Mouse (Mus musculus): ENCODE measurements around the gene Tvp23b. TPM values are rescaled to one million over a fixed set of nuclear protein-coding genes. Genes with fewer than 3 reads are reported as not detected.

The Tvp23b gene
- polyA plus RNA-seq, 1 experiment from 2014 or later = 19.2 TPM

DNA sequence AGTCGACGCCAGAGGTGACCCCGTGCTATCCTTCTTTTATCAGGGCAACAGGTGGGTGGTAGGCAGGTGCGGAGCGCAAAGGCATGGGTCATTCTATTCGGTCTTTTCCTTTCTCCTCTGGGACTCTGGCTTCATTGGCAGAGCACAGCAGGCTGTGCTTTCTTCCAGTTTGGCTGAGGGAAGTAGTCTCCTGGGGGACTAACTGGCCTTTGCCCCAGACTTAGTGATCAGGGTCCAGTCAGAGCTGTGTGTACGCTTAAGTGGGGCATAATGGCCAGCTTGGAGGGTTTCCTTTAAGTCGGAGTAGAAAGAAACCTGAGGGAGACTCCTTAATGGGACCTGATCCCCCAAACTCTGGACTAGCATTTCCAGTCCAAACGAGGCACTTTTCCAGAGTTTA, 5.8 kb upstream of the Tvp23b start:
- H3K27ac ChIP-seq = no peak overlapping the region
- H3K4me3 ChIP-seq (ENCODE audit: inconsistent target) = no peak overlapping the region
- no peaks in the 10 kb centered on the region for H3K36me3 ChIP-seq (ENCODE audit: inconsistent target)
- no peaks in the 10 kb centered on the region for H3K79me2 ChIP-seq (ENCODE audit: inconsistent target)
- 93% methylated on average over 9 of the region's 9 CpGs for WGBS (ENCODE audit: missing documents)

DNA sequence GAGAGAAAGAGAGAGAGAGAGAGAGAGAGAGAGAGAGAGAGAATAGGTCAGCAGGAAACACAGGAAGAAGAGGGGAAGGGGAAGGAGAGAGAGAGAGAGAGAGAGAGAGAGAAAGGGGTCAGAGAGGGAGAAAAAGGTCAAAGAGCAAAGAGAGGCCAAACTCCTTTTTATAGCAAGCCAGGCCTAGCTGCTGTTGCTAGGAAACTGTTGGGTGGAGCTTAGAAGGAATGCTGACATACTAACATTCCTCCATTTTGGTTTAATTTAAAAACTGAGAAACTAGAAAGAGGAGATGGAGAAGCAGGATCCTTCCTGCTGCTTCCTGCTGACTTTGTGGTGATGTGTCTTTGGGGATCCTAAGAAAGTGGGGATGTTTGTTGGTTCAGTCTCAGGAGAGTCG, 3.6 kb upstream of the Tvp23b start:
- Histone ChIP-seq H3K27ac (no peak overlapping the region), H3K36me3 (ENCODE audit: inconsistent target) (no peaks in the 10 kb centered on the region), H3K79me2 (ENCODE audit: inconsistent target) (peaks cover 10% of the 10 kb centered on the region; the same call in 1 of the 2 replicates), H3K4me3 (ENCODE audit: inconsistent target) (no peak overlapping the region)
- WGBS (ENCODE audit: missing documents) = 100% methylated on average over 1 of the region's 1 CpGs

DNA sequence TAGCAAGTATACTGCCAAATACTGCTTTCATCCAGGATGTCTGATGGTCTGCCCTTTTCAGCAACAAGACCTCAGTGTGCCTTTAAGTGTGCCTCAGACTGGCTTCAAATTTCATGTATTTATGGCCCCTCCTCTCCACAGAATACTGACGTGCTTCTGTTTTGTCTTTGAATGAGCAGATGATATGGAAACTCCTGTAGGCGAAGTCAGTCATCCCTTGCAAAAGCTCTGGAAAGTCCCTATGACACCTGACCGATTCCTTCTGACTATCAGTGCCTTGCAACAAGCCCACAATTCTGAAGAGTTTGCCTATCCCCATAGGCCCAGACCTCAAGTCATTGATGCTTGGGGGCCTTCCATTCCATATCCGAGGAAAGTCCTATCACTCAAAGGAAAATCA, 2.8 kb upstream of the Tvp23b start:
- Histone ChIP-seq H3K79me2 (ENCODE audit: inconsistent target) (peaks cover 10% of the 10 kb centered on the region; the same call in 1 of the 2 replicates), H3K27ac (no peak overlapping the region), H3K36me3 (ENCODE audit: inconsistent target) (no peaks in the 10 kb centered on the region), H3K4me3 (ENCODE audit: inconsistent target) (no peak overlapping the region)
- 96% methylated on average over 4 of the region's 4 CpGs for WGBS (ENCODE audit: missing documents)

DNA sequence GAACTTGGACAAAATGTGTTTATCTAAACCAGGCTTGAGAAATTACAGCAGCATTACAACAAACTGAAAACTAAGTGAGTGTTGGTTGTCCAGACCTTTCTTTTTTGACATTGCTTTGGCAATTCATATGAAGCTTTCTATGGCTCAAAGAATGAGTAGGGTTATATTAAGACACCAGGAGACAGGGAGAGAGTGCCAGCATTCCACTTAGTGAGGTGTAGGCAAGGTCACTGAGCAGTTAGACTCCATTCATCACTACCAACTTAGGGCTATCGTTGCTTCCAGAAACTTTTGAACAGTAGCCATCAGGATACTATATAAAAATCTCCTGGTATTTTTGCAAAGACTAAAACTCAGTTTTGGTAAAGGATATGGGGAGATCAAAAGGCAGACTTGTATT, 1.9 kb upstream of the Tvp23b start:
- peaks cover 10% of the 10 kb centered on the region; the same call in 1 of the 2 replicates for H3K79me2 ChIP-seq (ENCODE audit: inconsistent target)
- no peak overlapping the region for H3K27ac ChIP-seq
- no peak overlapping the region for H3K4me3 ChIP-seq (ENCODE audit: inconsistent target)
- H3K36me3 ChIP-seq (ENCODE audit: inconsistent target) = no peaks in the 10 kb centered on the region
- 100% methylated on average over 1 of the region's 1 CpGs for WGBS (ENCODE audit: missing documents)

DNA sequence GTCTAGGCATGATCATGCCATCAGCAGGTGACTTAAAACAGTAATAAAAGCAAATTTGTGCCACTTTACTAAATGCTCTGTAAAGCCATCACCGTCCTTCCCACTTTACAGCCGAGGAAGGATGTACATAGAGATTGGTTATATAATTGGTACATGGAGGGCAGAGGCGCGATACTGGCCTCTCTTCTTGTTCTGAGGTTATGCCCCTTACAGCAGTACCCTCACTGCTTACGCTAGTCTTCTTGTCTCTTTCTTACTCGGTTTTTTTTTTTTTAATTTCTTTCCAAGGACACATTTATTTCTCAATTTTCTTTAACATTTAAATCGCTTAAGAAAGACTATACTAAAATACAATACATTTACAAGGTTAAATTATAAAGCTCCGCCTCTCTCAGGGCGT, 527 bp upstream of the Tvp23b start:
- Histone ChIP-seq H3K4me3 (ENCODE audit: inconsistent target) (peak overlapping the region; percentile 88), H3K27ac (no peak overlapping the region), H3K36me3 (ENCODE audit: inconsistent target) (0 out of 2 replicates have a peak, but pooled peaks cover 7% of the 10 kb centered on the region), H3K79me2 (ENCODE audit: inconsistent target) (peaks cover 10% of the 10 kb centered on the region; the same call in 1 of the 2 replicates)
- WGBS (ENCODE audit: missing documents) = 1% methylated on average over 9 of the region's 9 CpGs

GRCm38 (mm10) chr11:62883407-62883806, 4.2 kb downstream of the Tvp23b start:
- peaks cover 51% of the 10 kb centered on the region; the same call in 1 of the 2 replicates for H3K36me3 ChIP-seq (ENCODE audit: inconsistent target)
- H3K79me2 ChIP-seq (ENCODE audit: inconsistent target) = peaks cover 10% of the 10 kb centered on the region; the same call in 1 of the 2 replicates
- H3K27ac ChIP-seq = no peak overlapping the region
- H3K4me3 ChIP-seq (ENCODE audit: inconsistent target) = no peak overlapping the region
- WGBS (ENCODE audit: missing documents) = 100% methylated on average over 8 of the region's 8 CpGs

DNA sequence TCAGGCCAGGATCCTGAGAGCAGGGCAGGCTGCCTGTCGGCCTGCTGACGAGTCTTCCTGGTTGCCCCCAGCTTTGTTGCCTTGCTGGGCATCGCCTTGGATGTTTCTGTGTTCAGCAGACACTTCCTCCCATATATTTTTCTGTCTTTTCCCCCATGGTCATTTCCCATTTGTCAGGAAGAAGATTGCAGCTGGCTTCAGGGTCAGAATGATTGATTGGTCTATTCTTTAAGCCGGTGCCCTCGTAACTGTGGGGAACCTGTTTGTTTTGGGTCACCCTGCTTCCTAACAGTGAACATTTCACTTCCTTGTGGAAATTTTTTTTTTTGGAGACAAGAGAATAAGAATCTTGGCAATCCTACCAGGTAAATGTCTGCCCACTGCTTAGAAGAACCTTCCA, 6.1 kb downstream of the Tvp23b start:
- Histone ChIP-seq H3K36me3 (ENCODE audit: inconsistent target) (peaks cover 58% of the 10 kb centered on the region), H3K4me3 (ENCODE audit: inconsistent target) (no peak overlapping the region), H3K79me2 (ENCODE audit: inconsistent target) (peaks cover 2% of the 10 kb centered on the region; the same call in 1 of the 2 replicates), H3K27ac (no peak overlapping the region)
- WGBS (ENCODE audit: missing documents) = 90% methylated on average over 5 of the region's 5 CpGs

GRCm38 (mm10) chr11:62890796-62891195, 11.5 kb downstream of the Tvp23b start:
- H3K27ac ChIP-seq = no peak overlapping the region
- H3K36me3 ChIP-seq (ENCODE audit: inconsistent target) = peaks cover 68% of the 10 kb centered on the region
- H3K79me2 ChIP-seq (ENCODE audit: inconsistent target) = no peaks in the 10 kb centered on the region
- WGBS (ENCODE audit: missing documents) = 78% methylated on average over 4 of the region's 4 CpGs
- no peak overlapping the region for H3K4me3 ChIP-seq (ENCODE audit: inconsistent target)

GRCm38 (mm10) chr11:62891763-62892162, 12.5 kb downstream of the Tvp23b start:
- Histone ChIP-seq H3K79me2 (ENCODE audit: inconsistent target) (no peaks in the 10 kb centered on the region), H3K4me3 (ENCODE audit: inconsistent target) (no peak overlapping the region), H3K36me3 (ENCODE audit: inconsistent target) (peaks cover 58% of the 10 kb centered on the region), H3K27ac (no peak overlapping the region)
- 97% methylated on average over 11 of the region's 11 CpGs for WGBS (ENCODE audit: missing documents)

GRCm38 (mm10) chr11:62901699-62902323, 22.6 kb downstream of the Tvp23b start:
- no peaks in the 10 kb centered on the region for H3K36me3 ChIP-seq (ENCODE audit: inconsistent target)
- WGBS (ENCODE audit: missing documents) = 32% methylated on average over 12 of the region's 12 CpGs
- no peak overlapping the region for H3K4me3 ChIP-seq (ENCODE audit: inconsistent target)
- H3K79me2 ChIP-seq (ENCODE audit: inconsistent target) = no peaks in the 10 kb centered on the region
- H3K27ac ChIP-seq = no peak overlapping the region

- Histone ChIP-seq H3K79me2 (ENCODE audit: inconsistent target) (no peaks in the 10 kb centered on the region), H3K4me3 (ENCODE audit: inconsistent target) (no peak overlapping the region), H3K27ac (no peak overlapping the region), H3K36me3 (ENCODE audit: inconsistent target) (no peaks in the 10 kb centered on the region)
- 32% methylated on average over 4 of the region's 6 CpGs for WGBS (ENCODE audit: missing documents)
These were observed 24.7 kb downstream of the Tvp23b start for GRCm38 (mm10) chr11:62903871-62904495.

GRCm38 (mm10) chr11:62909720-62910306, 30.6 kb downstream of the Tvp23b start:
- WGBS (ENCODE audit: missing documents) = 79% methylated on average over 3 of the region's 3 CpGs
- Histone ChIP-seq H3K27ac (no peak overlapping the region), H3K36me3 (ENCODE audit: inconsistent target) (no peaks in the 10 kb centered on the region), H3K79me2 (ENCODE audit: inconsistent target) (no peaks in the 10 kb centered on the region), H3K4me3 (ENCODE audit: inconsistent target) (no peak overlapping the region)

GRCm38 (mm10) chr11:62911362-62911761, 32.1 kb downstream of the Tvp23b start:
- no peak overlapping the region for H3K4me3 ChIP-seq (ENCODE audit: inconsistent target)
- no peaks in the 10 kb centered on the region for H3K79me2 ChIP-seq (ENCODE audit: inconsistent target)
- WGBS (ENCODE audit: missing documents) = 78% methylated on average over 8 of the region's 8 CpGs
- no peaks in the 10 kb centered on the region for H3K36me3 ChIP-seq (ENCODE audit: inconsistent target)
- H3K27ac ChIP-seq = no peak overlapping the region

DNA sequence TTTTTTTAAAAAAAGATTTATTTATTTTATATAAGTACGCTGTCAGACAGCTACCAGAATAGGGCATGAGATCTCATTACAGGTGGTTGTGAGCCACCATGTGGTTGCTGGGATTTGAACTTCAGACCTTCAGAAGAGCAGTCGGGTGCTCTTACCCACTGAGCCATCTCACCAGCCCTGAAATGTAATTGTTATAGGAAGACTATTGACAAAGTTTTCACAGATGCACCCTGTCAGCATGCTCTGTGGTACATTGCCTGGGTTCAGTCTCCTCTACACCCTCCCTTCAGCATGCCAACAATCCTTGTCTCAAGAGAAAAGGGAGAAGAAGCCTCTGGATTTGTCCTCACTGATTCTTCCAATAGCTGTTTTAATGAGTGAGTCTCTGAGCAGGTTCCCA, 33.9 kb downstream of the Tvp23b start:
- 88% methylated on average over 2 of the region's 2 CpGs for WGBS (ENCODE audit: missing documents)
- no peaks in the 10 kb centered on the region for H3K36me3 ChIP-seq (ENCODE audit: inconsistent target)

GRCm38 (mm10) chr11:62914532-62914931, 35.3 kb downstream of the Tvp23b start:
- H3K36me3 ChIP-seq (ENCODE audit: inconsistent target) = no peaks in the 10 kb centered on the region
- no peak overlapping the region for H3K27ac ChIP-seq
- H3K4me3 ChIP-seq (ENCODE audit: inconsistent target) = no peak overlapping the region
- no peaks in the 10 kb centered on the region for H3K79me2 ChIP-seq (ENCODE audit: inconsistent target)
- WGBS (ENCODE audit: missing documents) = 59% methylated on average over 6 of the region's 6 CpGs

More for the DNA sequence above, 33.9 kb downstream of the Tvp23b start:
- Histone ChIP-seq H3K27ac (no peak overlapping the region), H3K79me2 (ENCODE audit: inconsistent target) (no peaks in the 10 kb centered on the region), H3K4me3 (ENCODE audit: inconsistent target) (no peak overlapping the region)

Data from macrophage (primary cell).